Mouse (Mus musculus) intestine, postnatal 0 days (tissue): ENCODE measurements around the gene Ccdc90b. TPM values are rescaled to one million over a fixed set of nuclear protein-coding genes. Genes with fewer than 3 reads are reported as not detected.

Experiments
- ATAC-seq: fragments of 200-750 bp; cut with Nextera tagmentation; 2 replicates; pipeline ENCODE4 v1.8.0; 2017; ENCODE audit warnings: mild to moderate bottlenecking, moderate TSS enrichment, moderate library complexity
- H3K27ac ChIP-seq: fragments of 300-500 bp; sonication (generic); 2 replicates; pipeline ENCODE4 v1.5.1; 2014; ENCODE audit warnings: mild to moderate bottlenecking, low read depth, low read length, moderate library complexity
- H3K27me3 ChIP-seq: fragments of 300-500 bp; sonication (generic); replicated peaks from 2 replicates; pipeline ENCODE4 v1.6.1; 2014; ENCODE audit warnings: low read length, mixed read lengths; ENCODE audit not compliant: control insufficient read depth, insufficient read depth
- H3K36me3 ChIP-seq: fragments of 300-500 bp; sonication (generic); 2 replicates; pipeline ENCODE4 v1.6.1; 2014; ENCODE audit warnings: mild to moderate bottlenecking, moderate library complexity; ENCODE audit not compliant: control insufficient read depth, insufficient read depth
- H3K4me1 ChIP-seq: fragments of 300-500 bp; sonication (generic); replicated peaks from 2 replicates; pipeline ENCODE4 v1.6.1; 2014; ENCODE audit warnings: antibody characterized with exemption, low read length, mixed read lengths; ENCODE audit not compliant: control insufficient read depth, insufficient read depth
- H3K4me2 ChIP-seq: fragments of 300-500 bp; sonication (generic); replicated peaks from 2 replicates; pipeline ENCODE4 v1.6.1; 2014; ENCODE audit warnings: low read depth, mild to moderate bottlenecking, moderate library complexity
- H3K4me3 ChIP-seq: fragments of 300-500 bp; sonication (generic); 2 replicates; pipeline ENCODE4 v1.5.1; 2014; ENCODE audit warnings: low read depth, low read length
- H3K9ac ChIP-seq: fragments of 300-500 bp; sonication (generic); 2 replicates; pipeline ENCODE4 v1.6.1; 2014; ENCODE audit warnings: mild to moderate bottlenecking, low read depth, low read length
- H3K9me3 ChIP-seq: fragments of 300-500 bp; sonication (generic); 2 replicates; pipeline ENCODE4 v1.6.1; 2016; ENCODE audit warnings: mixed run types; ENCODE audit not compliant: control insufficient read depth
- CTCF ChIP-seq: sonication (generic); IDR thresholded peaks from 2 replicates; pipeline ENCODE4 v1.5.1; 2016; ENCODE audit warnings: low read depth, mild to moderate bottlenecking, control low read depth, antibody characterized with exemption, moderate library complexity
- WGBS: fragments of 180-500 bp; shearing (Covaris S2); extraction: QIAGEN DNeasy Blood & Tissue Kit; methylation state at CpG from one replicate; pipeline ENCODE4 v1.1.7; 2014; 5-methylcytosine and 5-hydroxymethylcytosine counted together
- polyA plus RNA-seq: library from polyadenylated mRNA; unstranded; fragments of >200 nt; fragmentation: Nextera tagmentation; extraction: Ambion mirVana; gene quantifications from 2 replicates; pipeline ENCODE4 v1.2.1, GENCODE M21; 2015

Ccdc90b gene
- polyA plus RNA-seq: 37.7 and 38.5 TPM in 2 replicates

DNA sequence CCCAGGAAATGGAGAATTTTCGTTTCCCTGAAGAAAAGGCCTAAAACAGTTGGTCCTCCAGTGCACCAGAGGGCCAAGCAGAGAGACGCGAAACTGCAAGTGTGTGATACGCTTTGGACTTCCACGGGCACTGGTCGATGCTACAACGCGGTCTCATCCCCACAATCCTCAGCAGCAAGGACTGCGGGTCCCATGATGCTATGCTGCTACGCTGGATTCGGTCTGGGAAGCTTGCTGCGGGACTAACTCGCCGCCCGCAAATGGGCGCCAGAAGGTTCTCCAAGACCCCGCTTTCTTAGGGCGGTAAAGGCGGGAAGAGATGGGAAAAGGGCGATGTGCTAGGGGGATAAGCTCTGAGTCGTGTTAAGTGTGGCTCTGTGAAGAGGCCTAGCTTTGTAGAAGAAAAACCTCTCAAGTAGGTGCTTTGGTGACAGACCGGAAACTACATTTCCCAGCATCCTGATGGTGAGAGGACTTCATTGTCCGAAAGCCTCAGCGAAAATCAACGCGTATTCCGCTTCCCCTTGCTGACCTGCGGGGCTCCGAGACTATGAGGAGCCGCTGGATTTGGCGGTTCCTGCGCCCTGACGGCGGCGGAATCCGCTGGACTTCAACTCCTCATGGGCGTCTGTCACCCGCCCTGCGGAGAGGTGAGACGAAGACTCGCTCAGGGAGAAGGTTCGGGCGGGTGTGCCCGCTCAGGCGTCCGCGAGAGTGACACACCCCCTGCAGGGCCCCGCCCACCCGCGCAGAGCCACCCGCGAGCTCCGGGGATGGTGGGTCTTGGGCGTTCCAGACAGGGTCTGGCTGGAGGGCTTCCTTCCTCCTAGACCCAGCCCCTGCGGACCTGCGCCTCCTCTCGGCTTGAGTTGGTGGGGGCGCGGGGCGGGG, at the start of gene Ccdc90b:
TSS of gene Ccdc90b (plus strand) at position 164 of the 891 bp plus-strand sequence.
- Histone ChIP-seq H3K4me2 (peak within 1 kb of the TSS; percentile 70), H3K27ac (peak within 1 kb of the TSS; percentile 83), H3K27me3 (no peaks in the 10 kb centered on the region), H3K36me3 (no peaks in the 10 kb centered on the region; the same call in 1 of the 2 replicates), H3K9me3 (no peaks in the 10 kb centered on the region), H3K4me1 (no peaks in the 10 kb centered on the region), H3K9ac (peak within 1 kb of the TSS; percentile 83), H3K4me3 (peak within 1 kb of the TSS; percentile 98)
- peak; percentile 79 for TF ChIP-seq CTCF
- under 1% methylated on average over 59 of the region's 60 CpGs for WGBS
- peak; percentile 97 for ATAC-seq

DNA sequence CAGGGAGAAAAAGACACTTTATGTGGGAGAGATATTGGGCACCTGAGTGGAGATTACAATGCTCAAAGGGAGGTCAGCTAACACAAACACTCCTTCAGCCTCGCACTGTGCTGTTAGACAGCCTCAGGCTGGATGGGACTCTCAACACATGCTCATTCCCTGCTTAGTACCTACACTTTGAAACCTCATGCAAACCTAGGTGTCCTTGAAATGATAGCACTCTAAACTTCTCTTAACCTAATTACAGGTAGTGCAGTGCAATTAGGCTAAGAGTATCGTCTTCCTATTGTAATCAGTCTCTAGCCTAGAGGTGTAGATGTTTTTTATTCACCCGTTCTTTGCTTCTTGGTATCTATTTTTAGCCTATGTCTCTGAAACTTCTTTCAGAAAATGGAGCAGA, 40.6 kb upstream of the Ccdc90b start:
- Histone ChIP-seq H3K27ac (no peak overlapping the region), H3K4me3 (no peak overlapping the region), H3K4me2 (no peak overlapping the region), H3K27me3 (no peaks in the 10 kb centered on the region), H3K9ac (no peak overlapping the region), H3K36me3 (no peaks in the 10 kb centered on the region), H3K9me3 (no peaks in the 10 kb centered on the region), H3K4me1 (no peaks in the 10 kb centered on the region)
- WGBS: 76% methylated on average over 3 of the region's 3 CpGs
- no peak for TF ChIP-seq CTCF
- no peak for ATAC-seq

DNA sequence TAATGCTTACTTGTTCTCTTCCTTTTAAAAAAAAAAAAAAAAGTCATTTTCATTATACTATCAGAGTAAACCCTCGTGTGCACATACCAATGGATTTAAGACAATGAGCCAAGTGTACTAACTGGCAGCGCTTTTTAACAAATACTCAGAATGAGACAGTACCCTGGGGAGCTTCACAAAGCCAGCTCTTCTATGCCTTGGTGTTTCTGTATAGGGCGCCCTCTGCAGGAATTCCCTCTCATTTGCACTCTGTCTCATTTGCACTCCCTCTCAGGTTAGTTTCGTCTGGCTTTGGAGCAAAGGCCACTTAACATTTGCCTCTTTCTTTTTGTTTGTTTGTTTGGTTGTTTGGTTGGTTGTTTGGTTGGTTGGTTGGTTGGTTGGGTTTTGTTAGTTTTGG, 40.1 kb upstream of the Ccdc90b start:
- Histone ChIP-seq H3K4me1 (no peaks in the 10 kb centered on the region), H3K4me3 (no peak overlapping the region), H3K4me2 (no peak overlapping the region), H3K27ac (no peak overlapping the region), H3K9me3 (no peaks in the 10 kb centered on the region), H3K9ac (no peak overlapping the region), H3K27me3 (no peaks in the 10 kb centered on the region), H3K36me3 (no peaks in the 10 kb centered on the region)
- WGBS: 38% methylated on average over 4 of the region's 4 CpGs
- TF ChIP-seq CTCF: peak; percentile 44
- no peak for ATAC-seq

- no peak for TF ChIP-seq CTCF
- no peaks in the 10 kb centered on the region for H3K27me3 ChIP-seq
- no peak for ATAC-seq
- no peaks in the 10 kb centered on the region for H3K36me3 ChIP-seq
- no peak overlapping the region for H3K4me3 ChIP-seq
- no peaks in the 10 kb centered on the region for H3K4me1 ChIP-seq
- WGBS: 91% methylated on average over 4 of the region's 4 CpGs
- H3K4me2 ChIP-seq: no peak overlapping the region
- no peaks in the 10 kb centered on the region for H3K9me3 ChIP-seq
- H3K27ac ChIP-seq: no peak overlapping the region
- H3K9ac ChIP-seq: no peak overlapping the region
Measured at GRCm38 (mm10) chr7:92529245-92529644, 31.7 kb upstream of the Ccdc90b start.

- no peak for TF ChIP-seq CTCF
- no peaks in the 10 kb centered on the region for H3K9me3 ChIP-seq
Measured at GRCm38 (mm10) chr7:92532351-92533036, 28.5 kb upstream of the Ccdc90b start.

GRCm38 (mm10) chr7:92546763-92547162, 14.2 kb upstream of the Ccdc90b start:
- no peak overlapping the region for H3K9ac ChIP-seq
- H3K4me1 ChIP-seq: no peaks in the 10 kb centered on the region
- H3K4me3 ChIP-seq: no peak overlapping the region
- ATAC-seq: no peak
- H3K36me3 ChIP-seq: no peaks in the 10 kb centered on the region
- H3K9me3 ChIP-seq: no peaks in the 10 kb centered on the region
- TF ChIP-seq CTCF: no peak
- no peak overlapping the region for H3K4me2 ChIP-seq
- 76% methylated on average over 2 of the region's 2 CpGs for WGBS
- no peaks in the 10 kb centered on the region for H3K27me3 ChIP-seq
- no peak overlapping the region for H3K27ac ChIP-seq

More at GRCm38 (mm10) chr7:92532351-92533036, 28.5 kb upstream of the Ccdc90b start:
- Histone ChIP-seq H3K4me2 (no peak overlapping the region), H3K4me1 (no peaks in the 10 kb centered on the region), H3K27ac (no peak overlapping the region), H3K27me3 (no peaks in the 10 kb centered on the region), H3K4me3 (no peak overlapping the region), H3K36me3 (no peaks in the 10 kb centered on the region), H3K9ac (no peak overlapping the region)
- no peak for ATAC-seq
- 70% methylated on average over 6 of the region's 6 CpGs for WGBS
